In genomic region chr2:150828164-150828563, GRCm38 (mm10) we compare ENCODE assay signal across 11 mouse cellular contexts. TPM values are rescaled to one million over a fixed set of nuclear protein-coding genes. Genes with fewer than 3 reads are reported as not detected.
A peak's percentile ranks its signal among the peaks of the same experiment; 100 is the strongest.
DNase-seq lines count a peak whose midpoint lies in the region; ATAC-seq and TF ChIP-seq lines count a peak whose summit lies in the region.
"Had no signal": no experiment of that assay in that cellular context is flagged by ENCODE, and none has a peak within 500 bp of the region (broad histone marks: within the 10 kb centered on the region; RNA-seq: fewer than 3 reads in every experiment).

No protein-coding gene starts in this region.

- peak overlapping the region; percentile 25; the same call in 1 of the 2 replicates for H3K27ac ChIP-seq in layer of hippocampus, adult 2 months

- peak; percentile 43; the same call in 1 of the 2 replicates for TF ChIP-seq CTCF in layer of hippocampus, adult 2 months (conservative IDR thresholded peaks at IDR 0.05)

- DNase-seq in layer of hippocampus, adult 2 months (ENCODE audit: low spot score in 2 of 2): no peak
- no peak for DNase-seq in layer of hippocampus, postnatal 36 days
- peak; percentile 27 for DNase-seq in induced T-regulatory cell, adult 2 months (ENCODE audit: low read depth)
- peak; percentile 21 to 29 for DNase-seq in natural killer cell, adult 2 months (ENCODE audit: low spot score in 2 of 2)
- DNase-seq in testis, postnatal 10 days (ENCODE audit: low spot score): no peak
- no peak for DNase-seq in heart, postnatal 14 days
- DNase-seq: gastrocnemius, postnatal 14 days; kidney, postnatal 14 days; thymus, postnatal 4 days had no signal

- ATAC-seq in CD4-positive, CD25-positive, alpha-beta regulatory T cell, adult 4 months: peak; percentile 34

- intact Hi-C loops in heart, postnatal 14 days (cut with DNase I): no loop called here

- H3K4me3 ChIP-seq in layer of hippocampus, adult 2 months: no peak overlapping the region
- H3K4me3 ChIP-seq: heart, embryonic 12.5 days had no signal

RNA-seq across cellular contexts. Expression of gene Pygb, which starts 41.6 kb away (rescaled TPM):
- 100 to 1,000 TPM; 203 to 212 TPM for total RNA-seq in layer of hippocampus, adult 2 months (2021)
- 100 to 1,000 TPM; 196 to 204 TPM for total RNA-seq in layer of hippocampus, postnatal 36 days (2021)
- 10 to 100 TPM; 34.4 to 85.4 TPM for polyA plus RNA-seq in CD4-positive, CD25-positive, alpha-beta regulatory T cell, adult 4 months (2017; shearing (Covaris generic))
- 100 to 1,000 TPM; 413 to 424 TPM for total RNA-seq in heart, postnatal 14 days (2021)

Comparison
In these comparisons a context has a peak if more than half of its experiments do, and no peak if none do; other contexts are left out.
1. DNase-seq: peak in induced T-regulatory cell, adult 2 months (single experiment) and natural killer cell, adult 2 months (2 of 2); none in layer of hippocampus, adult 2 months (0 of 2), layer of hippocampus, postnatal 36 days (0 of 2), testis, postnatal 10 days (single experiment) and heart, postnatal 14 days (0 of 2).